Mouse (Mus musculus) granulocyte monocyte progenitor cell, adult 5-6 weeks (primary cell): ENCODE measurements around the gene Zfp961. TPM values are rescaled to one million over a fixed set of nuclear protein-coding genes. Genes with fewer than 3 reads are reported as not detected.
"Not testable (repeated sequence)": the region's sequence is repeated elsewhere in the genome, so short reads cannot be mapped to it uniquely, and the experiment has no call there.

ENCODE experiments used
- ATAC-seq: replicated peaks from 2 replicates; pipeline ENCODE4 v1.8.0; 2016; ENCODE audit warnings: mild to moderate bottlenecking, moderate TSS enrichment, inconsistent platforms; ENCODE audit not compliant: poor library complexity, severe bottlenecking
- total RNA-seq, 2 experiments: library from RNA; stranded (forward) in 1 of 2; stranded (reverse) in 1 of 2; fragments of 200-712, 200-1000 nt in 1 of 2; fragments of >200 nt in 1 of 2; fragmentation: Nextera tagmentation in 1 of 2; gene quantifications; 2 replicates each; pipeline ENCODE4 v1.2.3; 2014 to 2017

Zfp961 gene
- total RNA-seq (2014; fragmentation: Nextera tagmentation) = 34.4 and 35.7 TPM in 2 replicates
- total RNA-seq (2017) = 23.0 and 31.3 TPM in 2 replicates

DNA sequence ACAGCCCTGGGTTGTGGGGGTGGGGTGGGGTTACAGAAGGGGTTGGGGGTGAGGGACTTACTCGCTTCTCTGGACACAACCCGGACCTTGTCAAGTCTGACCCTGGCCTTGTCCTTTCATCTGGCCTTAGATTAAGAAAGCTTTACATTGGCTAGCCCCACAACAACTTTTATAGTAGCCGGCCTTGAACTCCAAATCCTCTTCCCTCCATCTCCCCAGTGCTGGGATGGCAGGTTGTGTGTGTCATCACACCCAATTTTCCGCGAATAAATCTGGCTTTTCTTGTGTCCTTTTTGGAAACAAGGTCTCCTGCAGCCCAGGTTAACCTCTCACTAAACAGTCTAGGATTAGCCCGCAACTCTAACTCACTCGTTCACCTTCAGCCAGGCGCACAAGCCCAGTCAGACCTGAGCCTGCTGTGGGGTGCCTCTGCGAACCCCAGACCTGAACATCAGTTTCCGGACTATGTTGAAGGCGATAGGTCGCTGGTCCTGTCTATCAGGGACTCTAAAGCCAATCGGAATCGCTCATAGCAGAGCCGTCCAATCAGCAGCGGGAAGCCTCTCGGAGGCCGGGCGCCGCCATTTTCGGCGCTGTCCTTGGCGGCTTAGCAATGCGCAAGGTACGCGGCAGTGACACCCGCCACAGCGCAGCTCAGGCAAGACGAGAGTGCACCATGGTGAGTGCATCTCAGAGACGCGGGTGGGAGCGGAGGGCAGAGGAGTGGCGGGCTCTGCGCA, at the start of gene Zfp961:
TSS of gene Zfp961 (plus strand) at position 557 of the 740 bp plus-strand sequence.
- ATAC-seq = peak; percentile 99

DNA sequence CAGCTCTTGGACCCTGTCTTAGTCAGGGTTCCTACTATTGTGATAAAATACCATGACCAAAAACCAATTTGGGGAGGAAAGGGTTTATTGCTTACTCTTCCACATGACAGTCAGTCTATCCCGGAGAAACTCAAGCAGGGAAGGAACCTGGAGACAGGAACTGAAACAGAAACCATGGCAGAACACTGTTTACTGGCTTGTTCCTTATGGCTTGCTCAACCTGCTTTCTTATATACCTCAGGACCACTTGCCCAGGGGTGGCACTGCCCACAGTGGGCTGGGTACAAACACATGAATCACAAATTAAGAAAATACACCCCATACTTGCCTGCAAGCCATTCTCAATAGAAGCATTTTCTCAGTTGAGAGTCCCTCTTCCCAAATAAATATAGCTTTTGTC, 47.8 kb upstream of the Zfp961 start:
- peak; percentile 55 for ATAC-seq

DNA sequence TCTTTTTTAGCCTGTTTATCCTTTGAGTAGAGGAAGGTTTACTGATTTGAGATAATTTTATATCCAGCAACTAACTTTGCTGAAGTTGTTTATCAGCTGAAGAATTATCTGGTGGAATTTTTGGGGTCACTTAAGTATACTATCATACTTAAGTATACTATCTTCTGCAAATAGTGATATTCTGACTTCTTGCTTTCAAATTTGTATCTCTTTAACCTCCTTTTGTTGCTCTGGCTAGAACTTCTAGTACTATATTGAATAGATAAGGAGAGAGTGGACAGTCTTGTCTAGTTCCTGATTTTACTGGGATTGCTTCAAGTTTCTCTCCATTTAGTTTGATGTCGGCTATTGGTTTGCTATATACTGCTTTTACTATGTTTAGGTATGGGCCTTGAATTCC, 44.0 kb upstream of the Zfp961 start:
- ATAC-seq = no peak

DNA sequence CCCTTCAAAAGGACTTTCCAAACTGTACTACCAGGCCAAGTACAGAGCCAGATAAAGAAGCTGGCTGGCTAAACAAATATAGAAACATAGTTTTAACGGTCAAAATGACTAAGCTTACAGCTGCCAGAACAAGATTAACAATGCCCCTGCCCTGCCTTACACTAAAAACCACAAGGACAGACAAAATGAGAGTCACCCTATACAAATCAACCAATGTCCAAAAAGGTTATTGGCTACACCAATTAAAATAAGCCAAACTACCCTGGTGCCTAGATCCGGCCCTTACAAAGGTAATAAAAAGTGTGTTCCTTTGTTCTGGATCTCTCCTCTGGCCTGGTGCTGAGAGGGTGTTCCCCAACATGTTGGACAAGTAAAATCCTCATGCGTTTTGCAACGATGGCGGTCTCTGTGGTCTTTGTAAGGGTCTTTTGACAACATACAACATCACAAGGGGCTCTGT, 43.0 kb upstream of the Zfp961 start:
- no peak for ATAC-seq

DNA sequence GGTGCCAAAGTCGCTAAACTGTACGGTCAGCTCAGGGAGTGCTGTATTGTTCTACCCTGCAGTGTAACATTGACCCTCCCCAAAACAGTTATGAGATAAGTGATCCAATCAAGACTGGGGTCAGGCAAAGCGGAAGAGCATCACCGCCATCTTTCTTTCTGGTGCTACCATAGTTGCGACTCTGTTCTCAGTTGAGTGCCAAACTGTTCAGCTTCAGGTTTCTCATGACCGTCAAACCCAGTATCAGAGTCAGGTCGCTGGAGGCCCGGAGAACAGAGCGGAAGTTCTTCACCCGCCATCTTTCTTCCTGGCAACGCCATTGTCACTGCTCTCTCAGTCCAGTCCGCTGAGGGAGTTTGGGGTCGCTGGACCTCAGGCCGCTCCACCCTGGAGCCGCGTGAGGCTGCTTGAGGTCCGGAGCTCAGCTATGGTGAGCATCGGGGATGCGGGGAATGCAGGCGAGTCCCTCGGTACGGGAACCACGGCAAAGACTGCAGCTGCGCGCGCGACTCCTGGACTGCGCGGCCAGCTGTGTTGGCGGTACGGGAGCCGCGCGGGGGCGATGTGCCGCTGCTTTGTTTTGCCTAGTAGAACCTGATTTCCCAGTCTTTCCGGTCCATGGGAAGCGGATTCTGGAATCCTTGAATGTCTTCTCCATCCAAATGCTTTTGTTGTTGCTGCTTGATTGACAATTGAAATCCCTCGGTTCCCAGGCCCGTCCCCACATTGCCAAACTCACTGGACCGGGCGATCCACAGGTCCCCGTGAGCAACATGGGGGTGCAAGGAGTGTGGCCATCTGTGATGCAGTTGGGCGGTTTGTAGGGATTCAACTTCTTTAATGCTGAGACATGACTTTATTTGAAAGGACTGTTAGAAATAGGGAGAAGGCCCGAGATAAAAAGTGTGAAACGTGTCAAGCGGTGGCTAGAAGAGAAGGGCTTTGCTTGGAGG, 42.3 kb upstream of the Zfp961 start, which contains the start of the genes Zfp882 and Zfp617:
TSS of gene Zfp882 (plus strand) at position 300 of the 953 bp plus-strand sequence.
TSS of gene Zfp617 (plus strand) at position 327 of the 953 bp plus-strand sequence.
- ATAC-seq = peak; percentile 96

DNA sequence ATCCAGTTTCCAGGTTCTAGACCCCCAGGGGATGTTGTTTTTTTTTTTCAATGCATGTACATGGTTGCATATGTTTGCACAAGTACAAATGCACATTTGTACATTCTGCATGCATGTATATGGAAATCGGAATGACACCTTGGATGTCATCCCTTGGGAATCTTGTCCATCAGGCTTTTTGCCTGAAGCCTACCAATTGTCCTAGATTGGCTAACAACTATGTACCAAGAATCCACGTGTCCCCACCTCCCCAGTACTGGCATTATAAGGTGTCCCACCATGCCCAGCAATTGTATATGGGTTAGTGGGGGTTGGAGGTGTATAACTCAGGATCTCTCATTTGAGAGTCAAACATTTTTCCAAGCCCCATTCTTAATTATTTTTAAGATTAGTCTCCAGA, 38.6 kb upstream of the Zfp961 start:
- ATAC-seq = no peak

DNA sequence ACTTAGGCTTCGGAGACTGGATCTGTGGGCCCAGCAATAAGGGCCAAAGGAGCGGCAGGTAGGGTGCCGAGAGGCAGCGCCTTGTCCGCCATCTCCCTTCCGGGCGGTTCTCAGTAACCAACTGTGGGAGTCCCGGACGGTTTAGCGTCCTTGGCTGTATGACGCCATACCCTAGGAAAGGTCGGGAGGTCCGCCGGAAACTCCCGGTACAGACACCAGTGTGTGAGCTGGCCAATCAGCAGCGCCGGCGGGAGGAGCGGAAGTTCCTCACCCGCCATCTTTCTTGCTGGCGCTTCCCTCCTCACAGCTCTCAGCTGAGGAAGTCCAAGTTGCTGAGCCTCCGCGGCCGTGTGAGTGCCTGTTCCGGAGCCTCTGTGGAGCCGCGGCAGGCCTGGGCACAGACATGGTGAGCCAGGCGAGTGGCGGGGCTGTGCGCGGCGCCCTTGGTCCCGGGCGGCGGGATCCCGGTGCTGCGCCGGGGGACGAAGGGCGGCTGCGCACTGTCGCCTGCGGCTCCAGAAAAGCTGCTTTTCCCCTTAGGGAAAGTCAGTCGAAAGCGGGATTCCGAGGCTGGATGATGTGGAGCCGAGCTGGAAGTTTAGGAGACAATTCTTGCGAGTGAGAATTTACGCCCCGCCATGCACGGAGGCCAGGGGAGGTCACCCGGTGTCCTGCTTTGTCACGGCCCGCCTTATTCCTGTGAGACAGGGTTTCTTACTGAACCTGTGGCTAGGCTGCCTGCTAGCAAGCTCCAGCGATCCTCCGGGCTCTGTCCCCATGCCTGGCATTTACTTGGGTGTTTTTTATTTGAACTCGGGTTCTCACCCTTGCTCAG, 28.1 kb upstream of the Zfp961 start:
- ATAC-seq = peak; percentile 99

DNA sequence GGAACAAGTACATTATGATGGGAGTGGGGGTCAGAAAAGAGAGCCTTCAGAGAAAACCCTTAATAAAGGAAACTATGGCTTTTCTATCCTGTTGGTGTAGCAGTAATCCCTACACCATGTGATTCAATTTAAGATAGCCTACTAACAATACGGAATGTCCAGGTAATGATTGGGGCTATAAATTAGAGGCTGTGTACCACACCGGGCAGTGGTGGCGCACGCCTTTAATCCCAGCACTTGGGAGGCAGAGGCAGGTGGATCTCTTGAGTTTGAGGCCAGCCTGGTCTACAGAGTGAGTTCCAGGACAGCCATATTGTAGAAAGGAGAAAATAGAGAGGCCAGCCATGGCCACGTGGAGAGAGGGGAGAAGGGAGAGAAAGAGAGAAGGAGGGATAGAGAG, 25.0 kb upstream of the Zfp961 start:
- ATAC-seq = no peak

DNA sequence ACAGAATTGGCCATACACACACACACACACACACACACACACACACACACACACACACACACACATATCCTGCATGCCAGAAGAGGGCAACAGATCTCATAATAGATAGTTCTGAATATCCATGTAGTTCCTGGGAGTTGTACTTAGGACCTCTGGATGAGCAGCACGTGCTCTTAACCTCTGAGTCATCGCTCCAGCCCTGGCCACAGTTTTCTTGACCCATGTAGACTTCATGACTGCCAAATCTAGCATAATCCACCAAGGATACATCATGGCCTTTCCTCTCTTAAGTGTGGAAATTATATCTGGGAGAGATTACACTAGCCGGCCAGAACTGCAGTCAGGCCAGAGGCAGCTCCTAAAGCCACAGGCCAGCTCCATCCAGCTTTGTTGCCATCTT, 24.3 kb upstream of the Zfp961 start:
- ATAC-seq = no peak

DNA sequence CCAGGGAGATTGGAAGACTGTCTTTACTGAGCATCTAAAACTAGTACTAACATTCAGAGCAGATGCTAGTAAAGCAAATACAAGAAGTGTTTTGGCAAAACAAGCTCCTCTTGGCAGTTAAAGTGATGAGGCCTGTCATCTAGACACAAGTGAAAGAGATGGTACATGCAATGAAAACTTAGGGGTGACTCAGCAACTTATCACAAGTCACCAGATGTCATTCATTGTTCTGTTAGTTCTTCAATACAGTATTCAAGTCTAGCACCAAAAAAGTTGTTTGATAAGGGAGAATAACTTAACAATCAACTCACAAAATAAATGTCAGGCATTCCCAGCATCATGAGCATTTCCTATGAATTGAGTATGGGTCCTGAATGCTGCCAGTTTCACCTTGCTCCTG, 23.1 kb upstream of the Zfp961 start:
- no peak for ATAC-seq

DNA sequence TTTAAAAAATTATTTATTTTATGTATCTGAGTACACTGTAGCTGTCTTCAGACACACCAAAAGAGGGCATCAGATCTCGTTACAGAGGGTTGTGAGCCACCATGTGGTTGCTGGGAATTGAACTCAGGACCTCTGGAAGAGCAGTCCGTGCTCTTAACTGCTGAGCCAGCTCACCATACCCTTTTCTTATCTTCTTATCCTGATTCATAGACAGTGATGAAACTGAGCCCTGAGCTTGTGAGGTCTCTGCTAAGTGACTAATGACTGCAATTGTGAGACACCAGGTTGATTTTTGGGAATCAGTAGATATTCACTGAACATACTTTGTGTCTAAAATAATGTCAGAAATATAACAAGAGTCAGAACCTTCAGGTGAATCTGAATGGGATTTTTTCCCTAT, 12.8 kb upstream of the Zfp961 start:
- not testable (repeated sequence) for ATAC-seq

DNA sequence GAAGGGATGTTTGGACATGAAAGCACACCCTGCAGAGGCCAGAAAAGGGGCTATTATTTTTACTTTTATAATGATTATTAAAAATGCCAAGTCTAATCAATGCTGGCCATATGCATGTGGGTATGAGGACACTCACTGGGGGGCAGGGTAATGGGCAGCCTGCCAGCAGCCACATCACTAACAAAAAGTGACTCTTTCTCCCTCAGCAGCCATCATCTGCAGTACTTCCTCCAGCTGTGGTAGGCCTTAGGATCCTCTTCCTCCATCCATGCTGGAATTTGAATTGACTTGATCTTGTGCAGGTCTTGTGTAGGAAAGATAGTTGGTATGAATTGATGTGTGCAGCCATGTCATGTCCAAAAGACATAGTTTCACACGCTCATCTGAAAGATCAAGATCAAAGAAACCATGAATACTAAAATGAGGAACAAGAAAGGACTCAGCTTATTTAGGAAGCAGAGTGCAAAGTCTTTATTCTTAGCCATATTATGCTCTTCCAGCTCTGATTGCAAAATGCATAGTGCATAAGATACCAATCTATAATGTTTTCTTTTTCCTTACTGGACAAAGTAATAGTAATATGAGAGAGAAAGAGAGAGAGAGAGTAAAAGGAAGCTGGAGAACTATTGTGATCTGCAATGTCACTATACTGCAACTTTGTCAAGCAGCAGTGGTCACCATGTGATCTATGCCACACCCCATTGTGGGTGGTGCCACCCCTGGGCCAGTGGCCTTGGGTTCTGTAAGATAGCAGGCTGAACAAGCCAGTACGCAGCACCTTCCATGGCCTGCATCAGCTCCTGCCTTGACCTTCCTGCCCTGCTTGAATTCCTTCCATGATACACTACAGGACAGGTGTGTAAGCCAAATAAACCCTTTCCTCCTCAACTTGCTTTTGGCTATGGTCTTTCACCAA, 10.3 kb upstream of the Zfp961 start:
- ATAC-seq = peak; percentile 72

DNA sequence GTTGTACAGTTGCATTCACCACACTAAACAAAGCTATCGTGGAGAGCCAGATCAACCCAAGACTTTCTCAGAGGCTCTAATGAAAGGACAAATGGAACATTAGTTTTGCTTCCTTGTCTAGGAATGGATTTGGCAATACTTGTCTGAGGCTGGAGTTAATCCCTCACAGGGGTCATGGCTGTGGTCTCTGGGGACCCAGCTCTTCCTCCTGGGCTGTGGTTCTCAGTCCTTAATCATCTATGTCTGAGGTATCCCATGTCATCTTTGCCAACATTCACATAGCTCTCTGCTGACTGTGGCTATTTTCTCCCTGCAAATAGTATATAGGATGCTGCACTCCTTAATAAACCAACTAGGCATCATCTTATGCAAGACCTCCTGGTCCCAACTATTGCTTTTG, 9.1 kb upstream of the Zfp961 start:
- ATAC-seq = peak; percentile 92

DNA sequence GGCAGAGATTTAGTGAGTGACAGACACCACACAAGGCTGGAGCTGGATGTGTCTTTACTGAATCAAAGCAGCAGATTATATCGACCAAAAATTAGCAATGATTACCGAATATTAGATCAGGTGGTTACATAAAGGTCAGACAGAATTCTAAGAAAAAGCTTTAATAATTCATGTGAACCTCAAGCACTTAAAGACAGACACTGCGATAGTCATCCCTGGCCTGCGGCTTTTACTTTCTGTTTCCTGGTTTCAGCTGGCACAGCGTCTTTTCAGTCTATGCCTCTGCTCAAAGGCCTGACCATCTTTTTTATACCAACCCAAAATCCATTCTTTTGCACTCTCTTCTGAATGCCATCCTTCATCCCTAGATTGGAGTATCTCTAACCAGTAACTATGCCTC, 2.2 kb upstream of the Zfp961 start:
- ATAC-seq = no peak

DNA sequence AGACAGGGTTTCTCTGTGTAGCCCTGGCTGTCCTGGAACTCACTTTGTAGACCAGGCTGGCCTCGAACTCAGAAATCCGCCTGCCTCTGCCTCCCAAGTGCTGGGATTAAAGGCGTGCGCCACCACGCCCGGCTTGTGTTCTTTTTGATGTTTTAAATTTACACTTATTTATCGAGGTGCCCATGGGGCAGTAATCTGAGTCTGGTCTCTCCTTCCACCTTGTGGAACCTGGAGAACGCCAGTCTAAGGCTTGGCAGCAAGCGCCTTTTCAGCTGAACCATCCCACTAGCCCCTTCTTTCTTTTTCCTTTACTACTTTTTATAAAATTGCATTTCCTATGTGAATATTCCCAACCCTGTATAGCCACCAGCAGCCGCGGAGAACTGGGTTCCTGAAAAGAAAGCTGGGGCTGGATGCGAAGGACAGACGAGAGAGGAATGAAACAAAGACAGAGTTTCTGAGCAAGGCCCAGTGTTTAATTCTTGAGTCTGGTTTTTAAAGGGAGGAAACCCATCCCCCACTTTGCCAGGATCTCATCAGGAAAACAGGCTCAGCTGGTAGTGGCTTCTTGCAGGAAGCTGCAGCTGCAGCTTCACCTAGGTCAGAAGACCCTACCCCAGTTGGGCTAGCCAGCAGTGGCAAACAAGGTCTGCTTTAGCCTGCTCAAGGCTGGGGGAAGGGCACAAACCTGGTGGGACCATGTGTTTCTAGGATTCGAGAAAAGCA, 761 bp downstream of the Zfp961 start:
- no peak for ATAC-seq

DNA sequence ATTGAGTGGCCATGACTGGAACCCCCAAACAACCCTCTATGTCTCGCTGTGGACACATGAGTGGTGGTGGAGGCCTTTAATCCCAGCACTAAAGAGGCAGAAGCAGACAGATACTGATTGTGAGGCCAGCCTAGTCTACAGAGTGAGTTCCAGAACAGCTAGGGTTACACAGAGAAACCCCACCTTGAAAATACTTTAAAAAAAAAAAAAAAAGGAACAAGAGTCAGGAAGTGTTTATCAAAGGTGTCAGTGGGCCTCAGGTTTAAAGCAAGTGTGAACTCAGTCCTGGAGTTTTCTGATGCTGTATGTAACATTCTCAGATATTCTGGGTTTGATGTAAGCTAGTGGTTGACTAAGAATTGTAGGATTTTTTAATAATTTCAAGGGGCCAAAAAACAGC, 1.7 kb downstream of the Zfp961 start:
- no peak for ATAC-seq

DNA sequence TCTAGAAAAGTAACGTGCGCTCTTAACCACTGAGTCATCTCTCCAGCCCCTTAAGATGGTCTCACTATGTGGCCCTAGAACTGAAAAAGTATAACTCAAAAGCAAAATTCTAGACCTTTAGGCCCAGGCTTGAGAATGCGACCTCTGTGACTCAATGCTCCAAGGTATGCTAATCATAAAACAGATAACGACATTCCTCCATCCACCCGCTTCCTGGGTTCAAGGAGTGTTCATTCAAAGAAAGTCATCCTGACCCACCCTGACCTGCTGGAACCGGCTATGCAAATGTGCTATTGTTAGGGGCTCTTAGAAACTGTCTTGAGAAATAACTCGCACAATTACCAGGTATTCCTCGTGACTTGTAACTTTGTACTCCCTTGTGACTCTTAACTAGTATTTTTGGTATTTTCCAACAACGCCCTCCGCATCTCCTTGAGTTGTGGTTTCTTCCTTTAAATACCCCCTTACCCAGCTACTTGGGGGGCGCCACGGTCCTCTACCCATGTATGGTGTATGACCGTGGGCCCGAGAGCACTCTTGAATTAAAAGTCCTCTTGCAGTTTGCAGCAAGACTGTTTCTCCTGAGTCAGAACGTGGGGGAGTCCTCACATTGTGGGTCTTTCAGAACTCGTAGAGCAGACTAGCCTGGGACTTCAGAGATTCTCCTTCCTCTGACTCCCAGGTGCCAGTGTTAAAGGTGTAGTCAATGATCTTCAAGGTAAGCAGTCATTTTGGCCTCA, 2.3 kb downstream of the Zfp961 start:
- ATAC-seq = not testable (repeated sequence)

DNA sequence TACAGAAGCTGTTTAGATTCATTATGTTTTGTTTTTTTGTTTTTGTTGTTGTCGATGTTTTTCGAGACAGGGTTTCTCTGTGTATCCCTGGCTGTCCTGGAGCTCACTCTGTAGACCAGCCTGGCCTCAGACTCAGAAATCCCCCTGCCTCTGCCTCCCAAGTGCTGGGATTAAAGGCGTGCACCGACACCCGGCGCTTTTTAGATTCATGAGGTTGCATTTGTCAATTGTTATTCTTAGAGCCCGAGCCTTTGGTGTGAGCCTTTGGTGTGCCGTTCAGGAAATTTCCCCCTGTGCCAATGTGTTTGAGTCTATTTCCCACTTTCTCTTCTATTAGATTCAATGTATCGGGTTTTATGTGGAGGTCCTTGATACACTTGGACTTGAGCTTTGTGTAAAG, 3.8 kb downstream of the Zfp961 start:
- no peak for ATAC-seq
